Mouse (Mus musculus) neural tube, embryonic 14.5 days (tissue): ENCODE data around the gene Scap. TPM values are rescaled to one million over a fixed set of nuclear protein-coding genes. Genes with fewer than 3 reads are reported as not detected.
A peak's percentile ranks its signal among the peaks of the same experiment; 100 is the strongest.

Experiments used
- ATAC-seq: fragments of 200-750 bp; cut with Nextera tagmentation; 2 replicates; pipeline ENCODE4 v1.8.0; 2017; ENCODE audit warnings: low read depth, mild to moderate bottlenecking, moderate TSS enrichment, moderate library complexity
- H3K27ac ChIP-seq: fragments of 300-500 bp; sonication (generic); 2 replicates; pipeline ENCODE4 v1.5.1; 2014; ENCODE audit warnings: low read depth, mild to moderate bottlenecking, control low read depth, low read length, moderate library complexity, mixed read lengths
- H3K27me3 ChIP-seq: fragments of 300-500 bp; sonication (generic); 2 replicates; pipeline ENCODE4 v1.6.1; 2014; ENCODE audit warnings: low read length; ENCODE audit not compliant: control insufficient read depth, insufficient read depth
- H3K36me3 ChIP-seq: fragments of 300-500 bp; sonication (generic); 2 replicates; pipeline ENCODE4 v1.6.1; 2014; ENCODE audit warnings: low read length, mixed read lengths; ENCODE audit not compliant: control insufficient read depth, insufficient read depth
- H3K4me1 ChIP-seq: fragments of 300-500 bp; sonication (generic); 2 replicates; pipeline ENCODE4 v1.6.1; 2014; ENCODE audit warnings: low read length; ENCODE audit not compliant: control insufficient read depth, insufficient read depth
- H3K4me2 ChIP-seq: fragments of 300-500 bp; sonication (generic); 2 replicates; pipeline ENCODE4 v1.6.1; 2014; ENCODE audit warnings: mild to moderate bottlenecking, low read depth, low read length, control low read depth
- H3K4me3 ChIP-seq: fragments of 300-500 bp; sonication (generic); 2 replicates; pipeline ENCODE4 v1.5.1; 2014; ENCODE audit warnings: low read depth, low read length, control low read depth, mixed read lengths
- H3K9ac ChIP-seq: fragments of 300-500 bp; sonication (generic); replicated peaks from 2 replicates; pipeline ENCODE4 v1.6.1; 2014; ENCODE audit warnings: low read depth, mild to moderate bottlenecking, control low read depth, low read length, mixed read lengths
- H3K9me3 ChIP-seq: fragments of 300-500 bp; sonication (generic); 2 replicates; pipeline ENCODE4 v1.6.1; 2016; ENCODE audit warnings: low read length; ENCODE audit not compliant: control insufficient read depth
- WGBS: fragments of 180-500 bp; shearing (Covaris S2); extraction: QIAGEN DNeasy Blood & Tissue Kit; methylation state at CpG from one replicate; pipeline ENCODE4 v1.1.7; 2014; 5-methylcytosine and 5-hydroxymethylcytosine counted together
- polyA plus RNA-seq: library from polyadenylated mRNA; unstranded; fragments of >200 nt; fragmentation: Nextera tagmentation; extraction: Ambion mirVana; gene quantifications from 2 replicates; pipeline ENCODE4 v1.2.1, GENCODE M21; 2014

The Scap gene
- polyA plus RNA-seq, 1 experiment from 2014 or later: 49.0 TPM

GRCm38 (mm10) chr9:110304969-110305651, 28.0 kb upstream of the Scap start, which contains the start of gene Elp6:
TSS of gene Elp6 (plus strand) at chr9:110305173.
- under 1% methylated on average over 46 of the region's 46 CpGs for WGBS
- no peaks in the 10 kb centered on the region for H3K27me3 ChIP-seq
- peak within 1 kb of the TSS; percentile 73 for H3K4me2 ChIP-seq
- peaks cover 6% of the 10 kb centered on the region; the same call in 1 of the 2 replicates for H3K4me1 ChIP-seq
- peak within 1 kb of the TSS; percentile 55 for H3K4me3 ChIP-seq
- no peaks in the 10 kb centered on the region for H3K36me3 ChIP-seq
- peak; percentile 99 for ATAC-seq
- H3K9ac ChIP-seq: peak within 1 kb of the TSS; percentile 80
- no peaks in the 10 kb centered on the region for H3K9me3 ChIP-seq
- H3K27ac ChIP-seq: peak within 1 kb of the TSS; percentile 94

- no peak for ATAC-seq
- Histone ChIP-seq H3K9me3 (no peaks in the 10 kb centered on the region), H3K4me2 (0 out of 2 replicates have a peak overlapping the region, but pooled peaks have one; percentile 73), H3K27ac (no peak overlapping the region), H3K27me3 (no peaks in the 10 kb centered on the region), H3K36me3 (no peaks in the 10 kb centered on the region; the same call in 1 of the 2 replicates), H3K4me3 (no peak overlapping the region), H3K9ac (no peak overlapping the region), H3K4me1 (peaks cover 6% of the 10 kb centered on the region; the same call in 1 of the 2 replicates)
- WGBS: 97% methylated on average over 5 of the region's 5 CpGs
These were observed 26.7 kb upstream of the Scap start for GRCm38 (mm10) chr9:110306371-110306770.

GRCm38 (mm10) chr9:110314706-110315105, 18.4 kb upstream of the Scap start:
- 91% methylated on average over 5 of the region's 5 CpGs for WGBS
- H3K4me2 ChIP-seq: no peak overlapping the region
- no peaks in the 10 kb centered on the region for H3K4me1 ChIP-seq
- H3K27me3 ChIP-seq: no peaks in the 10 kb centered on the region
- H3K27ac ChIP-seq: no peak overlapping the region
- H3K9me3 ChIP-seq: no peaks in the 10 kb centered on the region
- no peak overlapping the region for H3K4me3 ChIP-seq
- ATAC-seq: no peak
- H3K36me3 ChIP-seq: peaks cover 22% of the 10 kb centered on the region
- no peak overlapping the region for H3K9ac ChIP-seq

- H3K4me1 ChIP-seq: no peaks in the 10 kb centered on the region
- H3K4me3 ChIP-seq: no peak overlapping the region
- H3K27ac ChIP-seq: no peak overlapping the region
- peaks cover 22% of the 10 kb centered on the region for H3K36me3 ChIP-seq
- WGBS: 93% methylated on average over 6 of the region's 6 CpGs
- no peak overlapping the region for H3K9ac ChIP-seq
- no peaks in the 10 kb centered on the region for H3K27me3 ChIP-seq
- H3K4me2 ChIP-seq: no peak overlapping the region
- H3K9me3 ChIP-seq: no peaks in the 10 kb centered on the region
- ATAC-seq: no peak
These were observed 17.7 kb upstream of the Scap start for GRCm38 (mm10) chr9:110315410-110315809.

- H3K4me1 ChIP-seq: no peaks in the 10 kb centered on the region
- ATAC-seq: no peak
- H3K27ac ChIP-seq: no peak overlapping the region
- WGBS: 96% methylated on average over 8 of the region's 8 CpGs
- no peak overlapping the region for H3K4me3 ChIP-seq
- peaks cover 25% of the 10 kb centered on the region for H3K36me3 ChIP-seq
- H3K9me3 ChIP-seq: no peaks in the 10 kb centered on the region
- no peak overlapping the region for H3K4me2 ChIP-seq
- H3K9ac ChIP-seq: no peak overlapping the region
- H3K27me3 ChIP-seq: no peaks in the 10 kb centered on the region
These were observed 17.2 kb upstream of the Scap start for GRCm38 (mm10) chr9:110315904-110316303.

GRCm38 (mm10) chr9:110316503-110316902, 16.6 kb upstream of the Scap start:
- Histone ChIP-seq H3K9ac (no peak overlapping the region), H3K4me2 (no peak overlapping the region), H3K9me3 (no peaks in the 10 kb centered on the region), H3K27ac (no peak overlapping the region), H3K4me3 (no peak overlapping the region), H3K27me3 (no peaks in the 10 kb centered on the region), H3K4me1 (no peaks in the 10 kb centered on the region), H3K36me3 (peaks cover 31% of the 10 kb centered on the region)
- ATAC-seq: no peak
- WGBS: 94% methylated on average over 8 of the region's 8 CpGs

GRCm38 (mm10) chr9:110320769-110321168, 12.3 kb upstream of the Scap start:
- Histone ChIP-seq H3K4me2 (no peak overlapping the region), H3K9me3 (no peaks in the 10 kb centered on the region), H3K36me3 (peaks cover 19% of the 10 kb centered on the region), H3K4me1 (no peaks in the 10 kb centered on the region), H3K4me3 (no peak overlapping the region), H3K27ac (no peak overlapping the region), H3K9ac (no peak overlapping the region), H3K27me3 (no peaks in the 10 kb centered on the region)
- 94% methylated on average over 10 of the region's 10 CpGs for WGBS
- ATAC-seq: no peak

- Histone ChIP-seq H3K4me2 (no peak overlapping the region), H3K27ac (no peak overlapping the region), H3K36me3 (peaks cover 14% of the 10 kb centered on the region), H3K4me3 (no peak overlapping the region), H3K27me3 (no peaks in the 10 kb centered on the region), H3K4me1 (no peaks in the 10 kb centered on the region), H3K9me3 (no peaks in the 10 kb centered on the region), H3K9ac (no peak overlapping the region)
- ATAC-seq: no peak
These were observed 10.1 kb upstream of the Scap start for GRCm38 (mm10) chr9:110322972-110323371.

- 96% methylated on average over 1 of the region's 1 CpGs for WGBS
- no peak for ATAC-seq
These were observed 8.9 kb upstream of the Scap start for GRCm38 (mm10) chr9:110324181-110324580.

More at GRCm38 (mm10) chr9:110324181-110324580, 8.9 kb upstream of the Scap start:
- H3K9ac ChIP-seq: no peak overlapping the region
- peaks cover 11% of the 10 kb centered on the region for H3K36me3 ChIP-seq
- H3K27ac ChIP-seq: no peak overlapping the region
- no peaks in the 10 kb centered on the region for H3K4me1 ChIP-seq
- no peak overlapping the region for H3K4me3 ChIP-seq
- no peaks in the 10 kb centered on the region for H3K9me3 ChIP-seq
- no peaks in the 10 kb centered on the region for H3K27me3 ChIP-seq
- no peak overlapping the region for H3K4me2 ChIP-seq
